Mouse (Mus musculus): Measurements from ENCODE around the gene Syne4.

The Syne4 gene

GRCm38 (mm10) chr7:30296816-30297215 is 17.8 kb upstream of the Syne4 start:
- no peak for DNase-seq (ENCODE audit: low read depth, low spot score)

- DNase-seq (ENCODE audit: low read depth, low spot score), result peak; percentile 56
Measured at GRCm38 (mm10) chr7:30297266-30297665, 17.3 kb upstream of the Syne4 start.

GRCm38 (mm10) chr7:30300914-30301313 is 13.7 kb upstream of the Syne4 start:
- peak; percentile 66 for DNase-seq (ENCODE audit: low read depth, low spot score)

- peak; percentile 56 for DNase-seq (ENCODE audit: low read depth, low spot score)
Measured at GRCm38 (mm10) chr7:30306083-30306779, 8.4 kb upstream of the Syne4 start.

- peak; percentile 97 for DNase-seq (ENCODE audit: low read depth, low spot score)
Measured at GRCm38 (mm10) chr7:30308076-30309005, 6.3 kb upstream of the Syne4 start, which contains the start of gene Alkbh6. Alkbh6 (plus strand) TSS chr7:30308717.

GRCm38 (mm10) chr7:30309395-30310129 is 5.0 kb upstream of the Syne4 start:
- no peak for DNase-seq (ENCODE audit: low read depth, low spot score)

GRCm38 (mm10) chr7:30310136-30310535 is 4.5 kb upstream of the Syne4 start:
- DNase-seq (ENCODE audit: low read depth, low spot score), result no peak

GRCm38 (mm10) chr7:30313666-30314320 is 814 bp upstream of the Syne4 start:
- no peak for DNase-seq (ENCODE audit: low read depth, low spot score)

GRCm38 (mm10) chr7:30315559-30316529 is 1.2 kb downstream of the Syne4 start:
- no peak for DNase-seq (ENCODE audit: low read depth, low spot score)

- no peak for DNase-seq (ENCODE audit: low read depth, low spot score)
Measured at GRCm38 (mm10) chr7:30318142-30318541, 3.5 kb downstream of the Syne4 start.

GRCm38 (mm10) chr7:30320946-30321345 is 6.3 kb downstream of the Syne4 start:
- DNase-seq (ENCODE audit: low read depth, low spot score), result no peak

- DNase-seq (ENCODE audit: low read depth, low spot score), result peak; percentile 88
Measured at GRCm38 (mm10) chr7:30321539-30322284, 7.1 kb downstream of the Syne4 start, which contains the start of gene E130208F15Rik. E130208F15Rik (plus strand) TSS chr7:30321740.

GRCm38 (mm10) chr7:30322285-30322667 is 7.7 kb downstream of the Syne4 start:
- peak; percentile 97 for DNase-seq (ENCODE audit: low read depth, low spot score)

GRCm38 (mm10) chr7:30322865-30323264 is 8.3 kb downstream of the Syne4 start:
- DNase-seq (ENCODE audit: low read depth, low spot score), result peak; percentile 48

GRCm38 (mm10) chr7:30323795-30324194 is 9.2 kb downstream of the Syne4 start, which contains the start of gene Sdhaf1:
Sdhaf1 (minus strand) TSS chr7:30323895.
- DNase-seq (ENCODE audit: low read depth, low spot score), result no peak

- DNase-seq (ENCODE audit: low read depth, low spot score), result no peak
Measured at GRCm38 (mm10) chr7:30324300-30324944, 9.8 kb downstream of the Syne4 start.

GRCm38 (mm10) chr7:30325364-30325763 is 10.8 kb downstream of the Syne4 start:
- DNase-seq (ENCODE audit: low read depth, low spot score), result peak; percentile 91

GRCm38 (mm10) chr7:30326427-30326826 is 11.8 kb downstream of the Syne4 start:
- DNase-seq (ENCODE audit: low read depth, low spot score), result no peak

- no peak for DNase-seq (ENCODE audit: low read depth, low spot score)
Measured at GRCm38 (mm10) chr7:30327140-30327539, 12.5 kb downstream of the Syne4 start.

Data from ES-CJ7 (cell line).